Mouse (Mus musculus): ENCODE measurements around the gene Akt2. TPM values are rescaled to one million over a fixed set of nuclear protein-coding genes. Genes with fewer than 3 reads are reported as not detected.
"Not testable (repeated sequence)": the region's sequence is repeated elsewhere in the genome, so short reads cannot be mapped to it uniquely, and the experiment has no call there.

Akt2 gene
- total RNA-seq, 2 experiments from 2014 or later = 92.2 to 103 TPM

DNA sequence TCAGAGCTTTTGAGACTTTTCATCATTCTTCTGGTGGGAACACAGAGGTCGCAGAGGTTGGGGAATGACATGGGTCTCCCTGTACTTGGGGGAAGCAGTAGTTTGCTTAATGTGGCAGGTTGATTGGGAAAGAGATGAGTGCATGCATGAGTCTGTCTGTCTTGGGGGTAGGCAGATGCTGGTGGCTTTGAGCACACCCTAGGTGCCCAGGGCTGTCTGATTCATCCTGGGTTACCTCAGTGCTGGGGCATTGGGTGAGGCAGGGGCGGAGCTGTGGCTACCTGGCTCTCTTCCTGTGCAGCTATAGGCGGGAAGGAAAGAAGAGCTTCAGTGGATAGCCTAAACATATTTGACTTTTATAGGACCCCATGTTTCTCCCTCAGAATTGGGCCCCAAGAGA, 16.8 kb downstream of the Akt2 start:
- intact Hi-C loops (cut with DNase I) = no loop called here
- no peak for DNase-seq (ENCODE audit: extremely low spot score in 1 of 2, low spot score in 2 of 2)

DNA sequence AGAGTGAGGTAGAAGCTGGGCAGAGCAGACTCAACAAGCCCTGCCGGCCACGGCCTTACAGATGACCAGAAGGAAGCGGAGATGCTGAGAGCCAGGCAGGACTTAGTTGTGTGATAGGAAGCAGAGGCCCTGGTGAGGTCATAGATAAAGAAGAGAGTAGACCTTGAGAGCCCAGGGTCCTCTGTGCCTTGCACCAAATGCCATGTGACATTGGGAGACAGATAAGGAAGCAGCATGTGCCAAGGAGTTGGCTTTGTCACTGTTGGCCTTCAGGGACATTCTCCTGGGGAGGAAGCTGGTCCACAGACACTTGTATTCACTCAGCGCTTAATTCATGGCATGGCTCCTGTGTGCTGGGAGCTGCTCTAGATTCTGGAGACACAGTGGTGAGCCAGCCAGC, 17.9 kb downstream of the Akt2 start:
- intact Hi-C loops (cut with DNase I) = no loop called here
- DNase-seq (ENCODE audit: extremely low spot score in 1 of 2, low spot score in 2 of 2) = no peak

DNA sequence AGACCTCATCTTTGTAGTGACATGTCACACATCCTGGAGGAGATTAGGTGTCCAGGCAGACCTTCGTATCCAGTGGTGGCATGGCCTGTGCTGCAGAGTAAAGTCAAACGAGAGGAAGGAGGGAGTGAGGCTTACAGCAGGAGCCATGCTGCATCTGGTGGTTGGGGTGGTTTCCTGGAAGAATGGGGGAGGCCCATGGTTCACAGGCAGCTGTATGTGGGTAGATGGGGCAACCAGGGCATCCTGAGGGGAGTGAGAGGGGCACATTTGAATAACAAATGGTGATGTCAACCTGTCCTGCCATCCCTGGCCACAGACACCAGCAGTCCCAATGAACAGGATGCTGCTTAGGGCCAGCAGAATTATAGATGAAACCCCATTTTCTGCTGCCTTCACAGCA, 18.3 kb downstream of the Akt2 start:
- DNase-seq (ENCODE audit: extremely low spot score in 1 of 2, low spot score in 2 of 2) = no peak
- intact Hi-C loops (cut with DNase I) = no loop called here

DNA sequence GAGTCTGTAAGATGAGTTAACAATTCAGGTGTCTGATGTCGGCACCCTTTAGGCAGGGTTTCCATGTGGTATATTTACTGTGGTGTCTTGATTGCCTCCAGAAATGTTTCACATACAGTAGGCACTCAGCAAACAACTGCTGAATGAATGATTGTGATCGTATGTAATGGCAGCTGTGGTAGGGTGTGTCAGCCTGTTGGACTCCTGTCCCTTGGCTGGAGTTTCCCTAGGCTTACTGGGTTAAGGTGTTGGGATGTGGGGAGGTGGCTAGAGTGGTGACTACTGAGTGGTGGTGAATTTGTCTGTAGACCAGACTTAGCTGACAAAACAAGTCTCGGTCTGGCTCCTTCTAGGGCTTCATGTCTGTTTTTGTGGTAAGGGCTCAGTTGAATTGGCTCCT, 19.0 kb downstream of the Akt2 start:
- intact Hi-C loops (cut with DNase I) = no loop called here
- DNase-seq (ENCODE audit: extremely low spot score in 1 of 2, low spot score in 2 of 2) = no peak

DNA sequence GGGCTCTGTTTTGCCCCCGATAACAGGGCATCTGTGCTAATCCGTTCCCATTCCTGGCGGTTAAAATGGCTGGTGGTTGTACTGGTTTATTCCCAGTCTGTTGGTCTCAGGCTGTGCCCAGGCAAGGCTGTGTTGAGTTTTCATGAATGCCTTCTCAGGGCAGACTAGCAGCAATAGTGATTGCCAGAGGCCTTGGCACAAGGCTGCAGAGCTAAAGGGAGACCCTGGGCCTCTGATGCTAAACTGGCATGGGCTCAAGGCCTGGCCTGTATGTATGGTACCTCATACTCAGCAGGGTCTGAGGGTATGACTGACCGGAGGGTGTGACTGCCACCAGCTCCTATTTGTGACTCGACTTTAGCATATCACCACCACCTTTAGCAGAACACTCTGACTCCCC, 19.5 kb downstream of the Akt2 start:
- intact Hi-C loops (cut with DNase I) = no loop called here

DNA sequence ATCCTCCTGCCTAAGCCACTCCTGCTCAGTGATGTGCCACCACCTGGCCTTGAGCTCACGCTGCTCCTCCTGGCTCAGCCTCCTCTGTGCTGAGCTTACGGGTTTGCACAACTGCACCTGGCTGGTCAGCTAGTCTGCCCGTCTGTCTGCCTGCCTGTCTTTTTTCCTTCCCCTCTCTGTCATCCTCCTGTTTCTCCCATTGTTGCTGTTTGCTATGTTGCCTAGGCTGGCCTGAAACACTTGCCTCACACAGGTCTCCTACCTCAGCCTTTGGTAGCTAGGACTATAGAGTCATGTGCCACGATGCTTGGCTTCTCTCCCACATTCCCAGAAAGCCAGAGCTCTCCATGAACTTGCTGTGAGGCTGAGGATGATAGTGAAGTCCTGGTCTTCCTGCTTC, 21.6 kb downstream of the Akt2 start:
- intact Hi-C loops (cut with DNase I) = no loop called here
- DNase-seq (ENCODE audit: extremely low spot score in 1 of 2, low spot score in 2 of 2) = no peak

More for the DNA sequence above, 19.5 kb downstream of the Akt2 start:
- DNase-seq (ENCODE audit: extremely low spot score in 1 of 2, low spot score in 2 of 2) = no peak

DNA sequence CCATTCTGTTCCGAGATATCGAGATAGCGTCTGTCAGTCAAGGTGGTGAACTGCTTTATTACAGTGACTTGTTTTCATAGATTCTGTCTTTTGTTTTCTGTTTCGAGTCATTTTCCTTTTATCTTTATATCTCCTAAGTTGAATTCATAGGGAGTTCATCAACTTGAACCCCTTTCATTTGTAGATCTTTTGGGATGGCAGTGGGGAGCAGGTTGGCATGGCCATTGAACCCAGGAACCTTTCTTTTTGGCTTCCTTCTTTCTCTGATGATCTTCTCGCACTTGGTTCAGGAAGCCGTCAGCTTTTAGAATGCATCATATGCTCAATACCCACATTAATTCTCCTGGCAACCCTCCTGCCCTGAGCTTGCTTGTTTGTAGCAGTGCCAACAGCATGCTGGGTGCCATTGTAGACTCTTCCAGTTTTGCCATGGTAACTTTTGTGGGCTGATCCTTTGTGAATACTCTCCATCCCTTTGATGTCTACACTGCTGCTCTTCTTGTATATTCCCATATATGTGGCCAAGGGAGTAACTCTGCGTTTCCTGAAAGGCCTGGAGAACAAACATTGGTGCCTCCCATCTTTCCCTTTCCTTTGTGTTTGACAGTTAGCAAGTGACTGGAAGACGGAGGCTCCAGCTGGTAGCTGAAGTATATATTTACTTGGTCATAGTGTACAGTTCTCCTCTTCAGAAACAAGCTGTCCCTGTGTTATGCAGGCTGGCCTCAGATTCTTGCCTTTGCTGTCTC, 22.6 kb downstream of the Akt2 start:
- DNase-seq (ENCODE audit: extremely low spot score in 1 of 2, low spot score in 2 of 2) = peak; percentile 61 to 75

DNA sequence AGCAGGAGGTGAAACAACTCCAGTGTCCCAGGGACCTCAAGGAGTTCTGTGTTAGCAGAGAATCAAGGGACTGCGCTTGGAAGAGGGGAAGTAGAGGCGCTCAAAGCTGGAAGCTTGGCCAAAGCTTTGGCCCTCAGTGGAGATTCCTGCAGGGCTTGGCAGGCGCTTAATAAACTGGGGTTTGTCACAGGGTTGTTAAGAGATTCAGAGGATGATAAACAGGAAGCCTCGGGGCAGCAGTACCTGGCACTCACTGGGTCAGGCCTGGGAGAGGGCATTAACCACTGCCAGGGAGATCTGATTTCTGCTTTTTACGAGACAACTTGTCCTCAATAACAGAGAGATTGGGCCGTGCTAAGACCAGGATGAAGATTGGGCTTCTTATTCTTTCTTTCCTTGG, 29.7 kb downstream of the Akt2 start:
- DNase-seq (ENCODE audit: extremely low spot score in 1 of 2, low spot score in 2 of 2) = no peak
- intact Hi-C loops (cut with DNase I) = no loop called here

More for the DNA sequence above, 22.6 kb downstream of the Akt2 start:
- intact Hi-C loops (cut with DNase I) = no loop called here

DNA sequence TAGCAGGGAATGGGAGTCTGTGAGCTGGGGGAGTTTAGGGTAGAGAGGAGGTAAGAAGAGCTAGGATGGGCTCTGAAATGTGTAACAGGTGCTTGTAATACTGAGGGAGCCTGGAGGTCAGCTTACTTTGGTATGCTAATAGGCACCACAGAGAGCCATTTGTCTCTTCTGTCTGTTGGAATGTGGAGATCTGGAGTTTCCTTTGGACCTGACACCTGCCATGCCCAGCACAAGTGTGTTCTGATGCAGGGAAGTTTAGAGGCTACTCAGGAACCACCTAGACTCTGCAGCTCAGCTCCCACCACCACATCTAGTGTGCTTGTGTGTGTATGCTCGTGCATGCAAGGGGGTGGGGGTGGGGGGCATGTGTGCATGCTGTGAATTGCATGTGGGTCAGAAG, 30.9 kb downstream of the Akt2 start:
- no peak for DNase-seq (ENCODE audit: extremely low spot score in 1 of 2, low spot score in 2 of 2)
- intact Hi-C loops (cut with DNase I) = no loop called here

DNA sequence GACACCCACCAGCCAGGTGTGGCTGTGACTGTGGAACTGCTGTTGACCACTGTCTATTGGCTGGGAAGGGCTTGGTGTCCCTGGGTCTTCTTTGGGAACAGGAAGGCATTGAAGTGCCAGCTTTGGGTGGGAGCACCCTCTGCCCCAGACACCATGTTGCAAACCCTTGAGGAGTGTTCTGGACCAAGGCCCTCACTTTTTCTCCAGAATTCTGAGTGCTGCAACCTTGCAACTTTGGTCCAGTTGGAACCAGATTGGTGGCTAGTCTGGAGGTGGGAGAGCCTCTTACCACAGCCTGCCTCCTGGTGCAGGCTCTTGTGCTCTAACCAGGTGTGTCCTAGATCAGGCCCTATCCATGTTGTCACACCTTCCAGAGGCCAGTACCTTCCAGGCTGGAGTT, 33.6 kb downstream of the Akt2 start:
- intact Hi-C loops (cut with DNase I) = no loop called here
- no peak for DNase-seq (ENCODE audit: extremely low spot score in 1 of 2, low spot score in 2 of 2)

DNA sequence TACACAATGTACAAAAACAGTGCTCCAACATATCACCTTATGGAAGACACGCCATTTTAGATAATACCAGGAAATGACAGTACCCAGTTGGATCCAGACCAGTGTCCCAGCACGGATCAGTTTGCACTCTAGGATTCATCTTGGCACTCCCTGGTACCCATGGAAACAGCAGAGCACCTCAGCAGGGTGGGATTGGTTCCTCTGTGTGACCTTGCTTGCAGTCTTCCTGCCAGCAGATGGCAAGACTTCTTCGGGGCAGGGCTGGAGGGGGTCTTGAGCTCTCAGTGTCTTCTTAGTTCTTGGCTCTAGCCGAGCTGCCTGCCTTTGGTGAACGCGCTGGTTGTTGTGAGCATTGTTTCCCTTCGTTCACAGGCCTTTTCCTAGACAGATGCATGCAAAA, 36.4 kb downstream of the Akt2 start:
- DNase-seq (ENCODE audit: extremely low spot score in 1 of 2, low spot score in 2 of 2) = no peak
- intact Hi-C loops (cut with DNase I) = no loop called here

DNA sequence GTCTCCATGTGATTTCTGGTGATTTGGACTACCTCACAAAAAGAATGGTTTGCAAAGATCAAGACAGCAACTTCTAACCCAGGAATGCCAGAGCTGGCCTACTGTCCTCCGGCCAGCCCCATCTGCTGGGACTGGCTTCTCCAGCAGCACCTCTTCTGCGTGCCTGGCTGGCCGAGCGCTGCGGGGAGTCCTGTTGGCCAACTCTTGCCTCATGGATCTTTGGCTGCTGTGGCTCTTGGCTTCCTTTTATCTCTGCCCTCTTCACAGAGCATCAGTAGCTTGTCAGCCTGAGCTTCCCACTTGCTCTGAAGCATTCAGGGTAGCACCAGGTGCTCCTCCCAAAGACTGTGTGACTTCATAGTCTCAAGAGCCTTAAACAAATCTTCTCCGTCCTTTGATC, 36.8 kb downstream of the Akt2 start:
- intact Hi-C loops (cut with DNase I) = no loop called here
- DNase-seq (ENCODE audit: extremely low spot score in 1 of 2, low spot score in 2 of 2) = no peak

DNA sequence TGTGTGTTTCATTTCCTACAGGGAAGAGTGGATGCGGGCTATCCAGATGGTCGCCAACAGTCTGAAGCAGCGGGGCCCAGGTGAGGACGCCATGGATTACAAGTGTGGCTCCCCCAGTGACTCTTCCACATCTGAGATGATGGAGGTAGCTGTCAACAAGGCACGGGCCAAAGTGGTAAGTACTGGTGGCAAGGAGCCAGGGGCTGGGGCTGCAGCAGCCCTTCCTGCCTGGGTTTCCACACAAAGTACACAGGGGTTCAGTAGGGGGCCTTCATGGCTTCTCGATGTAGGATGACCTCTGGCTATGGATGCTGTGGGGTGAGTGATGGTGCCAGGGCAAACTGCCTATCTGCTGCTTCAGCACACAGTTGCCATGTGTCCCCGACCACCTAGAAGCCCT, 37.5 kb downstream of the Akt2 start:
- intact Hi-C loops (cut with DNase I); DNase-seq (ENCODE audit: extremely low spot score in 1 of 2, low spot score in 2 of 2): not testable (repeated sequence)

DNA sequence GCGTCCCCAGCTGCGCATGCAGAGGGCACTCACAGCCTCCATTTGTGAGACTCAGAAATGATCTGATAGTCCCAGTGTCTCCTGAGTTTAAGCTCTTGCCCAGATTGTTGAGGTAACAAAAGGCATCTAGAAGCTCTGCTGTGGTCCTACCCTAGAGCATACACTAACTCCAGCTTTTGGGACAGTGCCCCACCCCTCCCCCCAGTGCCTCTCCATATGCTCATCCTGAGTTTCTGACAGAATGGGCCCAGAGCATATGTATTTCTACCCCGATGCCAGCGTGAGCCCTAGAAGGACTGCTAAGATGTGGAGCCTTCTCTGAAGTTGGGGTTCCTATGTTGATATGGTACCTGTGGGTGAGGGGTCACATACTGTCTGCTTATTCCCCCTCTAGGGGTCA, 40.1 kb downstream of the Akt2 start:
- no peak for DNase-seq (ENCODE audit: extremely low spot score in 1 of 2, low spot score in 2 of 2)
- intact Hi-C loops (cut with DNase I) = no loop called here

DNA sequence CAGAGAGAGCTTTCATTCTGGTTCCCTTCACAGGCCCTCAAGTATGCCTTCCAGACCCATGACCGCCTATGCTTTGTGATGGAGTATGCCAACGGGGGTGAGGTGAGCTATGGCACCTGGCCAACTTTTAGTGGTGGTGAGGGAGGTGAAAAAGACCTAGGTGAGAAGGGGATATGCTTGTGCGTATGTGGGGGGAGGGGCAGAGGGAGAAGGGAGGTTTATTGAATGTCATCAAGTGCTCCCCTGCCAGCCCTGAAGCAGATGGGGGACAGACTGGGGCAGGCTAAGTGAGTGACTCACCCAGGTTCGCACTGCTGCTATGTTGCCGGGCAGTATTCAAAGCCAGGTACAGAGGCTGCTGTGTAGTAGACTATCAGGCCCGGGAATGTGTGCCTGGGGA, 41.8 kb downstream of the Akt2 start:
- intact Hi-C loops (cut with DNase I) = no loop called here
- DNase-seq (ENCODE audit: extremely low spot score in 1 of 2, low spot score in 2 of 2) = no peak

DNA sequence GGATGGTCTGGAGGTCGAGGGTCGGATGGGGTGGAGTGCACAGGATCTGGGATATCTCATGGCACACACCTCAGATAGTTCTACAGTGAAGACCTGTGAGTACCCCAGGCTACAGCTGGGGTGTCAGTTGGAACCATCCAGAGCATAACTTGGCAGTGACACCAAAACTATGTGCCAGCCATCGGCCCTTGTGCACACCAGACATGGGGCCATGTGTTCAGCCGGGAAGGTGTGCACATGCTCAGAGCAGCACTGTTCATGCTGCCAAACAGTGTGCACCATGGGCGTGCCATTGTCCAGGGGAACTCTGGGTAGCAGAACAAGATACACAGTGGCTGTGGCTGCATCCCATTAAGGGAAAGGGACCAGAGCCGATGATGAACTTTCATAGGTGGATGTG, 43.3 kb downstream of the Akt2 start:
- intact Hi-C loops (cut with DNase I) = no loop called here

DNA sequence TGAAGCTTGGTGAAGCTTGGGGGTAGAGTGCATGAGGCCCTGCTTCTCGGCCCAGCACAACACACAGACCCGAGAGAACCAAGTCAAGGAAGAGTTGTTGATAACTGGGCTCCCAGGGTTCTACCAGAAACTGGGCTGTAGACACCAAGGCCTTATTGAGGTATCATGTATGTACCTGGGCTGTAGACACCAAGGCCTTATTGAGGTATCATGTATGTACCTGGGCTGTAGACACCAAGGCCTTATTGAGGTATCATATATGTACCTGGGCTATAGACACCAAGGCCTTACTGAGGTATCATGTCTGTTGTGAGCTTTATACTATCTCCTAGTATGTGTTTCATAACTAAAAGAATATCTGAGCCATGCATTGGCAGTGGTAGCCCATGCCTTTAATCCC, 43.7 kb downstream of the Akt2 start:
- intact Hi-C loops (cut with DNase I); DNase-seq (ENCODE audit: extremely low spot score in 1 of 2, low spot score in 2 of 2): not testable (repeated sequence)

More for the DNA sequence above, 43.3 kb downstream of the Akt2 start:
- no peak for DNase-seq (ENCODE audit: extremely low spot score in 1 of 2, low spot score in 2 of 2)

DNA sequence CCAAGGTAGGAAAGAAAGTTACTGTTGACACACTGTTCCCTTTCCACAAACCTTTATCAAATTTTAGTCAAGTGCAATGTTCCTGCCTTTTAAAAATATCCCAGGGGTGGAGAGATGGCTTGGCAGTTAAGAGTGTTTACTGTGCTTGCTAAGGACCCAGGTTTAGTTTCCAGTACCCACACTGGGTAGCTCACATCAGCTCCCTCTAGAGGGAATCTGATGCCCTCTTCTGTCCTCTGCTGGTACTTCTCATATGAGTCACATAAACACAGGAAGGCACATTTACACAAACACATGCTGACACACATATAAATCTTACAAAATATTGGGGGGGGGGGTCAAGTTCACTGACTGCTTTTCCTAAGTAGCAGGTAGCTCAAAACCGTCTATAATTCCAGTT, 53.1 kb downstream of the Akt2 start:
- no peak for DNase-seq (ENCODE audit: extremely low spot score in 1 of 2, low spot score in 2 of 2)
- intact Hi-C loops (cut with DNase I) = no loop called here

DNA sequence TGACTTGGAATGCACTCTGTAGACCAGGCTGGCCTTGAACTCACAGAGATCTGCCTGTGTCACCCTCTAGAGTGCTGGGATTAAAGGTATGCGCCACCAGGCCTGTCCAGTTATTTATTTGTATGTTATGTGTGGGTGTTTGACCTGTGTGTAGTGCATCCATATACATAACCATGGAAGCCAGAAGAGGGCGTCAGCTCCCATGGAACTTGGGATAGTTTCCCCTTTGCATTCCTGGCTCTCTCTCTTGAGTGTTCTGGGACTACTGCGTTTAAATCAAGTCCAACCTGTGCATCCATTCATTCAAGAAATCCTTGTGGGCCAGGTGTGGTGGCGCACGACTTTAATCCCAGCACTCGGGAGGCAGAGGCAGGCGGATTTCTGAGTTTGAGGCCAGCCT, 55.2 kb downstream of the Akt2 start:
- intact Hi-C loops (cut with DNase I) = no loop called here
- DNase-seq (ENCODE audit: extremely low spot score in 1 of 2, low spot score in 2 of 2) = no peak

DNA sequence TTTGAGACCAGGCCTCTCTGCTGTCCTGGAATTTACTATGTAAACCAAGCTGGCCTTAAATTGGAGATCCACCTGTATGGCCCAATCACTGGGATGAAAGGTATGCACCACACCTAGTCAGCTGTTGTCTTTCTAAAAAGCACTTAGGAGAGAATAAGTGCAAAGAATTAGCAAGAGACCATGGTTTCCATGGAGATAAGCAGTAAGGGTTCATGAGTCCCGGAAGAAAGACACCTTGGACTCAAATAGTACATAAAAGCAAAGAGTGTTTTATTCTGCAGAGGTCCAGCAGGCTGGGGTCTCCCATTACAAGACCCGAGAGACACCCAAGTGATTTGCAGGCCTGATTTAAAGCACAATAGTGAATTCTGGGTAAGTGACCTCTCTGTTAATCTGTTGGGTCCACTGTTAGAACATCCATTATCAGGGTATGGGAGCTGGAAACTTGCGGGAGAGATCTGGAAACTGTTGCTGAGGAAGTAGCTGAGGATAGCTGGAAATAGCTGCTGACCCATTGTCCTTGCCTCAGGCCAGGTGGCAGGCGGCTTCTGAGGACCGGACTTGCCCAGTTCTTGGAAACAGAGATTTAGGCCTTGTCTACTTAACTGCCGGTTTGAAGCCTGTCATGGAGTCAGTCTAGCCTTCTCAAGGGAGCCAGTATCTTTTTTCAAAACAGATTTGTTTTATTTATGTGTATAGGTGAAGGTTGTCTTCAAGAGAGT, 56.1 kb downstream of the Akt2 start:
- intact Hi-C loops (cut with DNase I) = no loop called here
- DNase-seq (ENCODE audit: extremely low spot score in 1 of 2, low spot score in 2 of 2) = no peak

DNA sequence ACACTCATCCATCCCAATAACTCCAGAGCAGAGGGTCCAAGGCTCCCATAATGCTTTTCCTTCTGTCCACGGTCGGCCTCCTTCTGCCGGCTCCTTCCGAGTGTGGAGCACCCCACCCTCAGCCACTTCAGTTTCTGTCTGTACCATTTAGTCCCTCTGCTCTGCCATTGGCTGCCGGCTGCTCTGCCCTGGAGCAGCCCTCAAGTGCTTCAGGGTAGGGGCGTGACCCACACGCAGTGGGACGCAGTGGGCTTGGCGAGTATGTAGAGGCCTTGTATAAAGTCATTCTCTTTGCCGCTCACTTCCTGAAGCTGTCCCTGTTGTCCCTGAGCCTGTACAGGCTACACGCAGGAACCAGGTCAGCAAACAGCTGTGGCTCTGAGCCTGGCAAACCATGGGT, 58.4 kb downstream of the Akt2 start:
- intact Hi-C loops (cut with DNase I) = no loop called here

More for the DNA sequence above, 58.4 kb downstream of the Akt2 start:
- DNase-seq (ENCODE audit: extremely low spot score in 1 of 2, low spot score in 2 of 2) = no peak
